Mouse (Mus musculus) gastrocnemius, adult 2 months (tissue): ENCODE data around the gene Taz. TPM values are rescaled to one million over a fixed set of nuclear protein-coding genes. Genes with fewer than 3 reads are reported as not detected.

Source experiments
- DNase-seq: peaks from one replicate; pipeline ENCODE4 v3.0.0; 2022
- H3K27ac ChIP-seq: fragments of 200-600 bp; 2 replicates; pipeline ENCODE4 v1.8.1; 2022; ENCODE audit warnings: mild to moderate bottlenecking
- H3K4me3 ChIP-seq: fragments of 200-600 bp; 2 replicates; pipeline ENCODE4 v1.8.1; 2022; ENCODE audit warnings: mild to moderate bottlenecking, moderate library complexity
- CTCF ChIP-seq: fragments of 200-600 bp; IDR thresholded peaks from 2 replicates; pipeline ENCODE4 v1.8.1; 2022; ENCODE audit warnings: antibody characterized with exemption, mild to moderate bottlenecking, moderate library complexity
- intact Hi-C: fragments of 180-260 bp; cut with DNase I; formaldehyde crosslinking; loops from one replicate; pipeline ENCODE4 v1.15.1; 2025
- long read RNA-seq, 2 experiments: library from polyadenylated mRNA; stranded (forward); transcript quantifications; one replicate each; pipeline ENCODE4 v2.0.0; 2021
- total RNA-seq, 2 experiments: library from RNA; stranded (reverse); gene quantifications; 2 replicates each; pipeline ENCODE4 v1.2.3; 2021

Gene Taz
- total RNA-seq, result 10 to 100 TPM; 48.5 to 48.7 TPM
- long read RNA-seq, experiment 1, transcript Taz-202 (10 exons, 1,786 nt), result minor isoform, 5 of 90 reads
- long read RNA-seq, experiment 1, transcript Taz-204 (9 exons, 1,742 nt), result minor isoform, 13 of 90 reads
- long read RNA-seq, experiment 1, transcript Taz-201 (10 exons, 1,851 nt), result major isoform, 30 of 90 reads
- long read RNA-seq, experiment 1, partial matches to known transcripts, result 2 of 90 reads
- long read RNA-seq, experiment 1, other reads (novel, unspliced or antisense), result 39 of 90 reads
- long read RNA-seq, experiment 2, transcript Taz-201 (10 exons, 1,851 nt), result major isoform, 30 of 90 reads
- long read RNA-seq, experiment 2, transcript Taz-204 (9 exons, 1,742 nt), result minor isoform, 13 of 90 reads
- long read RNA-seq, experiment 2, partial matches to known transcripts, result 4 of 90 reads
- long read RNA-seq, experiment 2, other reads (novel, unspliced or antisense), result 38 of 90 reads

- peak within 1 kb of the TSS; percentile 86 for H3K4me3 ChIP-seq
- no peak for TF ChIP-seq CTCF
- intact Hi-C loops, result no loop called here
- peak within 1 kb of the TSS; percentile 96 for H3K27ac ChIP-seq
- peak; percentile 91 for DNase-seq
Observed at GRCm38 (mm10) chrX:74281732-74282394, at the start of gene Taz, which contains the start of gene Dnase1l1. Gene Taz, plus strand, starts transcription at chrX:74281912. Gene Dnase1l1, minus strand, starts transcription at chrX:74282337.

GRCm38 (mm10) chrX:74233196-74233595 lies 48.5 kb upstream of the Taz start:
- intact Hi-C loops, result no loop called here
- no peak for TF ChIP-seq CTCF
- DNase-seq, result no peak
- Histone ChIP-seq H3K4me3 (no peak overlapping the region), H3K27ac (no peak overlapping the region)

GRCm38 (mm10) chrX:74240332-74240731 lies 41.4 kb upstream of the Taz start:
- Histone ChIP-seq H3K27ac (no peak overlapping the region), H3K4me3 (no peak overlapping the region)
- no peak for TF ChIP-seq CTCF
- no peak for DNase-seq
- intact Hi-C loops, result loop anchor here (10.0 kb wide), 2 partner anchors 276 to 446 kb away; partner anchors contain the start of gene Hcfc1

GRCm38 (mm10) chrX:74243396-74243795 lies 38.3 kb upstream of the Taz start:
- no peak for DNase-seq
- Histone ChIP-seq H3K27ac (peak overlapping the region; percentile 90; the same call in 1 of the 2 replicates), H3K4me3 (peak overlapping the region; percentile 81)
- intact Hi-C loops, result loop anchor here (10.0 kb wide), 2 partner anchors 279 to 449 kb away; partner anchors contain the start of gene Hcfc1
- TF ChIP-seq CTCF, result no peak

GRCm38 (mm10) chrX:74243807-74244206 lies 37.9 kb upstream of the Taz start:
- DNase-seq, result no peak
- TF ChIP-seq CTCF, result no peak
- Histone ChIP-seq H3K27ac (peak overlapping the region; percentile 90), H3K4me3 (peak overlapping the region; percentile 81)
- intact Hi-C loops, result loop anchor here (10.0 kb wide), 2 partner anchors 279 to 449 kb away; partner anchors contain the start of gene Hcfc1

GRCm38 (mm10) chrX:74244614-74245083 lies 37.1 kb upstream of the Taz start:
- TF ChIP-seq CTCF, result no peak
- intact Hi-C loops, result loop anchor here (5.0 to 10.0 kb wide), 6 partner anchors 127 to 450 kb away; partner anchors contain the start of genes Fam3a, G6pdx, Hcfc1 and Ikbkg
- peak; percentile 64 for DNase-seq
- Histone ChIP-seq H3K4me3 (peak overlapping the region; percentile 81), H3K27ac (peak overlapping the region; percentile 90)

- DNase-seq, result no peak
- peak overlapping the region; percentile 81 for H3K4me3 ChIP-seq
- intact Hi-C loops, result loop anchor here (5.0 to 10.0 kb wide), 6 partner anchors 128 to 450 kb away; partner anchors contain the start of genes Fam3a, G6pdx, Hcfc1 and Ikbkg
- TF ChIP-seq CTCF, result no peak
- H3K27ac ChIP-seq, result peak overlapping the region; percentile 90
Observed at GRCm38 (mm10) chrX:74245107-74245506, 36.6 kb upstream of the Taz start.

GRCm38 (mm10) chrX:74245687-74246086 lies 36.0 kb upstream of the Taz start:
- TF ChIP-seq CTCF, result no peak
- intact Hi-C loops, result loop anchor here (5.0 to 10.0 kb wide), 6 partner anchors 128 to 451 kb away; partner anchors contain the start of genes Fam3a, G6pdx, Hcfc1 and Ikbkg
- peak overlapping the region; percentile 81 for H3K4me3 ChIP-seq

GRCm38 (mm10) chrX:74246213-74246681 lies 35.5 kb upstream of the Taz start:
- intact Hi-C loops, result loop anchor here (5.0 to 10.0 kb wide), 6 partner anchors 129 to 451 kb away; partner anchors contain the start of genes Fam3a, G6pdx, Hcfc1 and Ikbkg
- peak; percentile 90 for DNase-seq
- Histone ChIP-seq H3K27ac (peak overlapping the region; percentile 90), H3K4me3 (peak overlapping the region; percentile 81)
- peak; percentile 25; the same call in 1 of the 2 replicates for TF ChIP-seq CTCF

More at GRCm38 (mm10) chrX:74245687-74246086, 36.0 kb upstream of the Taz start:
- peak overlapping the region; percentile 90 for H3K27ac ChIP-seq
- DNase-seq, result peak; percentile 88

GRCm38 (mm10) chrX:74246693-74247092 lies 35.0 kb upstream of the Taz start:
- no peak for TF ChIP-seq CTCF
- peak overlapping the region; percentile 81 for H3K4me3 ChIP-seq
- peak overlapping the region; percentile 90 for H3K27ac ChIP-seq
- intact Hi-C loops, result loop anchor here (5.0 to 10.0 kb wide), 6 partner anchors 129 to 452 kb away; partner anchors contain the start of genes Fam3a, G6pdx, Hcfc1 and Ikbkg
- peak; percentile 41 for DNase-seq

GRCm38 (mm10) chrX:74248651-74249050 lies 33.1 kb upstream of the Taz start:
- Histone ChIP-seq H3K4me3 (peak overlapping the region; percentile 73), H3K27ac (peak overlapping the region; percentile 78)
- peak; percentile 68 for DNase-seq
- TF ChIP-seq CTCF, result peak; percentile 72
- intact Hi-C loops, result loop anchor here (1.0 to 10.0 kb wide), 7 partner anchors 131 to 454 kb away; partner anchors contain the start of genes Fam3a, G6pdx, Hcfc1 and Ikbkg

- Histone ChIP-seq H3K4me3 (peak within 1 kb of the TSS; percentile 73), H3K27ac (peak within 1 kb of the TSS; percentile 78)
- intact Hi-C loops, result loop anchor here (1.0 to 10.0 kb wide), 7 partner anchors 132 to 455 kb away; partner anchors contain the start of genes Fam3a, G6pdx, Hcfc1 and Ikbkg
- peak; percentile 59 for TF ChIP-seq CTCF
- peak; percentile 79 for DNase-seq
Observed at GRCm38 (mm10) chrX:74249615-74250014, 32.1 kb upstream of the Taz start, which contains the start of gene Flna. Gene Flna, minus strand, starts transcription at chrX:74249820.
